Mouse (Mus musculus) bone marrow, adult 2 months (tissue): ENCODE measurements around the gene Vars2.

ENCODE experiments used
- CTCF ChIP-seq: fragments of 200-500 bp; IDR thresholded peaks from 2 replicates; pipeline ENCODE4 v1.5.1; 2011; ENCODE audit warnings: low read length, control low read depth; ENCODE audit not compliant: control insufficient read depth, insufficient read depth
- POLR2A ChIP-seq: fragments of 200-500 bp; IDR thresholded peaks from 2 replicates; pipeline ENCODE4 v1.6.1; 2011; ENCODE audit warnings: low read depth, mild to moderate bottlenecking, control low read depth, low read length, borderline replicate concordance; ENCODE audit not compliant: control insufficient read depth

DNA sequence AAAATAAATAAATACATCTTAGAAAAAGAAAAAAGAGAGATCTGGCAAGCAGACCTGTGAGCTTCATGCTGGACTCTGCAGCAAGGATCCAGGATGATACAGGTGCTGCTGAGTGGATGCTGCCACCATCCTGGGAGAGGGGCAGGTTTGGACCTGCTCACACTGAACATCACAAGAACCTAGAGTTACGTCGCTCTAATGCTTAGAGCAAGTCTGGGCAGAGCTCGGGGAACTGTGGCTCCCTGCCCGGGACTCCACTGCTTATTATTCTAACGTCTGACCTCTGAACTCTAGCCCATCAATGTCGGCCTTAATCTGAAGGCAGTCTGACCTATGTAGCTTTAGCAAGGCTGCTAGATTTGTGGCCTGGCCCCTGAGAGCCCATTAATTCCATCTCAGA, 13.2 kb upstream of the Vars2 start:
- no peak for TF ChIP-seq POLR2A
- TF ChIP-seq CTCF: no peak
